Mouse (Mus musculus): Measurements from ENCODE around the gene Ccdc136. TPM values are rescaled to one million over a fixed set of nuclear protein-coding genes. Genes with fewer than 3 reads are reported as not detected.
A peak's percentile ranks its signal among the peaks of the same experiment; 100 is the strongest.

The Ccdc136 gene
- polyA plus RNA-seq, 1 experiment from 2014 or later: 17.3 TPM

- H3K4me3 ChIP-seq (ENCODE audit: low read depth, low read length): peak overlapping the region; percentile 52
- WGBS: 3% methylated on average over 27 of the region's 27 CpGs
- H3K36me3 ChIP-seq (replicated peaks; ENCODE audit: control insufficient read depth, insufficient read depth, low read depth, low read length): no peaks in the 10 kb centered on the region
- peak overlapping the region; percentile 60 for H3K9ac ChIP-seq (replicated peaks; ENCODE audit: low read length)
- peak overlapping the region; percentile 89 for H3K4me2 ChIP-seq (ENCODE audit: low read depth, low read length)
- peaks cover 17% of the 10 kb centered on the region for H3K27me3 ChIP-seq (ENCODE audit: control insufficient read depth, insufficient read depth, low read length)
- H3K27ac ChIP-seq (replicated peaks; ENCODE audit: low read depth, low read length): no peak overlapping the region
- peak; percentile 44 for DNase-seq (ENCODE audit: low spot score)
- H3K4me1 ChIP-seq (ENCODE audit: control insufficient read depth, insufficient read depth, low read length): peaks cover 18% of the 10 kb centered on the region
- ATAC-seq (replicated peaks; ENCODE audit: insufficient number of reproducible peaks, low FRiP score, low TSS enrichment, low read depth): no peak
- H3K9me3 ChIP-seq (replicated peaks; ENCODE audit: control insufficient read depth, low read length): no peaks in the 10 kb centered on the region
Observed at GRCm38 (mm10) chr6:29433804-29434795, 38.0 kb downstream of the Ccdc136 start.

- no peaks in the 10 kb centered on the region for H3K36me3 ChIP-seq (replicated peaks; ENCODE audit: control insufficient read depth, insufficient read depth, low read depth, low read length)
- H3K27ac ChIP-seq (replicated peaks; ENCODE audit: low read depth, low read length): peak overlapping the region; percentile 70
- ATAC-seq (replicated peaks; ENCODE audit: insufficient number of reproducible peaks, low FRiP score, low TSS enrichment, low read depth) (peak; percentile 24; the same call in 1 of the 2 replicates), DNase-seq (ENCODE audit: low spot score) (peak; percentile 49)
- peaks cover 17% of the 10 kb centered on the region for H3K27me3 ChIP-seq (ENCODE audit: control insufficient read depth, insufficient read depth, low read length)
- no peaks in the 10 kb centered on the region for H3K9me3 ChIP-seq (replicated peaks; ENCODE audit: control insufficient read depth, low read length)
- peaks cover 18% of the 10 kb centered on the region for H3K4me1 ChIP-seq (ENCODE audit: control insufficient read depth, insufficient read depth, low read length)
- H3K4me2 ChIP-seq (ENCODE audit: low read depth, low read length): peak overlapping the region; percentile 89
- peak overlapping the region; percentile 21 for H3K4me3 ChIP-seq (ENCODE audit: low read depth, low read length)
- WGBS: 2% methylated on average over 13 of the region's 13 CpGs
- H3K9ac ChIP-seq (replicated peaks; ENCODE audit: low read length): peak overlapping the region; percentile 10
Observed at GRCm38 (mm10) chr6:29434911-29435691, 39.0 kb downstream of the Ccdc136 start.

GRCm38 (mm10) chr6:29435940-29436451 lies 39.9 kb downstream of the Ccdc136 start:
- Histone ChIP-seq H3K36me3 (replicated peaks; ENCODE audit: control insufficient read depth, insufficient read depth, low read depth, low read length) (no peaks in the 10 kb centered on the region), H3K4me2 (ENCODE audit: low read depth, low read length) (peak overlapping the region; percentile 89), H3K9me3 (replicated peaks; ENCODE audit: control insufficient read depth, low read length) (no peaks in the 10 kb centered on the region), H3K4me1 (ENCODE audit: control insufficient read depth, insufficient read depth, low read length) (peaks cover 18% of the 10 kb centered on the region), H3K9ac (replicated peaks; ENCODE audit: low read length) (0 out of 2 replicates have a peak overlapping the region, but pooled peaks have one; percentile 13), H3K27ac (replicated peaks; ENCODE audit: low read depth, low read length) (peak overlapping the region; percentile 13; the same call in 1 of the 2 replicates), H3K27me3 (ENCODE audit: control insufficient read depth, insufficient read depth, low read length) (peaks cover 17% of the 10 kb centered on the region), H3K4me3 (ENCODE audit: low read depth, low read length) (peak overlapping the region; percentile 21; the same call in 1 of the 2 replicates)
- DNase-seq (ENCODE audit: low spot score) (peak; percentile 42), ATAC-seq (replicated peaks; ENCODE audit: insufficient number of reproducible peaks, low FRiP score, low TSS enrichment, low read depth) (peak; percentile 36; the same call in 1 of the 2 replicates)
- 3% methylated on average over 5 of the region's 6 CpGs for WGBS

GRCm38 (mm10) chr6:29436461-29436934 lies 40.4 kb downstream of the Ccdc136 start:
- Histone ChIP-seq H3K36me3 (replicated peaks; ENCODE audit: control insufficient read depth, insufficient read depth, low read depth, low read length) (no peaks in the 10 kb centered on the region), H3K27ac (replicated peaks; ENCODE audit: low read depth, low read length) (no peak overlapping the region; the same call in 1 of the 2 replicates), H3K27me3 (ENCODE audit: control insufficient read depth, insufficient read depth, low read length) (peaks cover 17% of the 10 kb centered on the region), H3K4me2 (ENCODE audit: low read depth, low read length) (peak overlapping the region; percentile 11), H3K4me3 (ENCODE audit: low read depth, low read length) (no peak overlapping the region), H3K9ac (replicated peaks; ENCODE audit: low read length) (peak overlapping the region; percentile 38; the same call in 1 of the 2 replicates), H3K9me3 (replicated peaks; ENCODE audit: control insufficient read depth, low read length) (no peaks in the 10 kb centered on the region), H3K4me1 (ENCODE audit: control insufficient read depth, insufficient read depth, low read length) (peaks cover 18% of the 10 kb centered on the region)
- DNase-seq (ENCODE audit: low spot score) (peak; percentile 24), ATAC-seq (replicated peaks; ENCODE audit: insufficient number of reproducible peaks, low FRiP score, low TSS enrichment, low read depth) (no peak)
- 6% methylated on average over 11 of the region's 11 CpGs for WGBS

GRCm38 (mm10) chr6:29439251-29439650 lies 43.1 kb downstream of the Ccdc136 start:
- Histone ChIP-seq H3K4me1 (ENCODE audit: control insufficient read depth, insufficient read depth, low read length) (peaks cover 14% of the 10 kb centered on the region), H3K4me3 (ENCODE audit: low read depth, low read length) (no peak overlapping the region), H3K36me3 (replicated peaks; ENCODE audit: control insufficient read depth, insufficient read depth, low read depth, low read length) (no peaks in the 10 kb centered on the region), H3K27me3 (ENCODE audit: control insufficient read depth, insufficient read depth, low read length) (peaks cover 3% of the 10 kb centered on the region; the same call in 1 of the 2 replicates), H3K9ac (replicated peaks; ENCODE audit: low read length) (no peak overlapping the region), H3K27ac (replicated peaks; ENCODE audit: low read depth, low read length) (no peak overlapping the region), H3K4me2 (ENCODE audit: low read depth, low read length) (no peak overlapping the region), H3K9me3 (replicated peaks; ENCODE audit: control insufficient read depth, low read length) (no peaks in the 10 kb centered on the region)
- WGBS: 70% methylated on average over 4 of the region's 4 CpGs
- DNase-seq (ENCODE audit: low spot score): no peak
- ATAC-seq (replicated peaks; ENCODE audit: insufficient number of reproducible peaks, low FRiP score, low TSS enrichment, low read depth): no peak

GRCm38 (mm10) chr6:29439789-29440188 lies 43.7 kb downstream of the Ccdc136 start:
- Histone ChIP-seq H3K36me3 (replicated peaks; ENCODE audit: control insufficient read depth, insufficient read depth, low read depth, low read length) (no peaks in the 10 kb centered on the region), H3K4me3 (ENCODE audit: low read depth, low read length) (no peak overlapping the region), H3K27ac (replicated peaks; ENCODE audit: low read depth, low read length) (no peak overlapping the region), H3K4me1 (ENCODE audit: control insufficient read depth, insufficient read depth, low read length) (peaks cover 14% of the 10 kb centered on the region), H3K9me3 (replicated peaks; ENCODE audit: control insufficient read depth, low read length) (no peaks in the 10 kb centered on the region), H3K9ac (replicated peaks; ENCODE audit: low read length) (no peak overlapping the region), H3K27me3 (ENCODE audit: control insufficient read depth, insufficient read depth, low read length) (no peaks in the 10 kb centered on the region), H3K4me2 (ENCODE audit: low read depth, low read length) (no peak overlapping the region)
- ATAC-seq (replicated peaks; ENCODE audit: insufficient number of reproducible peaks, low FRiP score, low TSS enrichment, low read depth) (no peak), DNase-seq (ENCODE audit: low spot score) (no peak)
- 92% methylated on average over 6 of the region's 6 CpGs for WGBS

- no peaks in the 10 kb centered on the region for H3K27me3 ChIP-seq (ENCODE audit: control insufficient read depth, insufficient read depth, low read length)
- no peak overlapping the region for H3K4me3 ChIP-seq (ENCODE audit: low read depth, low read length)
- no peak overlapping the region for H3K9ac ChIP-seq (replicated peaks; ENCODE audit: low read length)
- no peak overlapping the region for H3K27ac ChIP-seq (replicated peaks; ENCODE audit: low read depth, low read length)
- no peaks in the 10 kb centered on the region for H3K4me1 ChIP-seq (ENCODE audit: control insufficient read depth, insufficient read depth, low read length)
- no peaks in the 10 kb centered on the region for H3K36me3 ChIP-seq (replicated peaks; ENCODE audit: control insufficient read depth, insufficient read depth, low read depth, low read length)
- 76% methylated on average over 11 of the region's 11 CpGs for WGBS
- no peaks in the 10 kb centered on the region for H3K9me3 ChIP-seq (replicated peaks; ENCODE audit: control insufficient read depth, low read length)
- H3K4me2 ChIP-seq (ENCODE audit: low read depth, low read length): no peak overlapping the region
- no peak for ATAC-seq (replicated peaks; ENCODE audit: insufficient number of reproducible peaks, low FRiP score, low TSS enrichment, low read depth)
- DNase-seq (ENCODE audit: low spot score): peak; percentile 31
Observed at GRCm38 (mm10) chr6:29444773-29445172, 48.7 kb downstream of the Ccdc136 start.
